Mouse (Mus musculus): ENCODE data around the gene Cnpy4. TPM values are rescaled to one million over a fixed set of nuclear protein-coding genes. Genes with fewer than 3 reads are reported as not detected.
A peak's percentile ranks its signal among the peaks of the same experiment; 100 is the strongest.
"Not testable (repeated sequence)": the region's sequence is repeated elsewhere in the genome, so short reads cannot be mapped to it uniquely, and the experiment has no call there.

The Cnpy4 gene
- total RNA-seq, 1 experiment from 2014 or later = 26.9 TPM

DNA sequence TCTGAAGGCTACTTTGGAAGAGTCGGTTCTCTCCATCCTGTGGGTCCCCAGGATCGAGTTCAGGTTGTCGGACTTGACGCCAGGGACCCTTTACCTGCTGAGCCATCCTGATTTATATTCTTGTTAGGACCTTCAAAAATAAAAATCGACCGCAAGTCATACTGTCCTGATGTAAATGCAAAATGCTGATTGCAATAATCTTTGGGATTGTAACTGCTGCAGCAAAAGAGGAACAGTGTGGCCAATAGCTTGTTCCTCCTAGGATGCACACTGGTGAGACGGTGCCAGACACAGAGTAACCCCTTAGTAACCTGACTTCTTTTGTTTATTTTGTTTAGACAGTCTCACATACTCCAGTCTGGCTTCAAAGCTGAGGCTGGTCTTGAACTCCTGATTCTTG lies 8.2 kb downstream of the Cnpy4 start:
- ATAC-seq (ENCODE audit: extremely low read depth, insufficient number of reproducible peaks, low FRiP score, poor library complexity, severe bottlenecking) = no peak

DNA sequence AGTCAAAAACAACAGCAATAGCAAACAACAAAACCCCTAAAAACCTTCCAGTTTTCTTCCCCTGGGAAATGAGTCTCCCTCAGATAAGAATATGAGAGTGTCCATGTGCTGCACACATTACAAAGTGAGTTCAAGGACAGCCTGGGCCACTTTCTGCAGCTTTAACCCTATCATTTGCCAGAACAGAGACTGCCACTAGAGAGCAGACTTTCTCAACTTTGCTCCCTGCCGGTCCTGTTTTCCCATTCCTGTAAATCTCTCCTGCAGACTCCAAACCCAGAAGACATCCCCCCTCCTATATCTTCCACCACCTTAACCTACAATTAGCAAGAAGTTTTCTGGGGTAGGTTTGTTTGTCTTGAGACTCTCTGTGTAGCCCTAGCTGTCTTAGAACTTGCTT lies 12.3 kb downstream of the Cnpy4 start:
- no peak for ATAC-seq (ENCODE audit: extremely low read depth, insufficient number of reproducible peaks, low FRiP score, poor library complexity, severe bottlenecking)

DNA sequence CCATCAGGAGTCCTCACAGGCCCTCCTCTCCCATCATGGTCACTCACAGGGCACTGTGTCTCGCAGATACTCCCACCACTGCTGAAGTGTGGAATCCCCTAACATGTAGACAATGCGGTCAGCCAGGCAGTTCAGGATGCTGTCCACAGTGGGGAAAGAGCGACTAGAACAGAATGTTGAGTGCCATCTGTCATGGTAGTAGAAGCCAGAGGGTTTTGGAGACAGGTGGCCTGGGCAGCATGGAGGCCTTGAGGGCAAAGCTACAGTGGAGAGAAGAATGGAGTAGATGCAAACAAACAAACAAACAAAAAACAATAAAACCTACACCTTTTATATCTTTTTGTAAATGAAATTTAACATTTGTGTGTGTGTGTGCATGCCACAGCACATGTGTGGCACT lies 14.8 kb downstream of the Cnpy4 start:
- ATAC-seq (ENCODE audit: extremely low read depth, insufficient number of reproducible peaks, low FRiP score, poor library complexity, severe bottlenecking) = no peak

DNA sequence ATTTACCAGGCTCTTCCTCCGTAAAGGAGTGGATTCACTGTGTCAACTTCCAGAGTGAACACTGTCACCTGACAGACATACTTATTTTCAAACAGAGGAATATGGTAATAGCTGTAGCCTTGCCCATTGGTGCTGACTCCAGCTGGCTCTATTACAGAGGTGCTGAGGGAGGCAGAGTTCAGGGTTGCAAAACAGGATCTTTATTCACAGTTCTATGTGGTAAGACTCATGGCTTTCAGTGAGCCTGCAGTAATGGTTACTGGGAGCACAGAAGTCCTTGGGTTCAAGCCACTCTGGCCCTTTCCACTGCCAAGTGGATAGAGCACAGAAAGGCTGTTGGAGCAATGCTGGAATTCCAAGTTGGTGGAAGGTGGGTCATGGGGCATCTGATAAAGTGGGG lies 20.0 kb downstream of the Cnpy4 start:
- ATAC-seq (ENCODE audit: extremely low read depth, insufficient number of reproducible peaks, low FRiP score, poor library complexity, severe bottlenecking) = no peak

DNA sequence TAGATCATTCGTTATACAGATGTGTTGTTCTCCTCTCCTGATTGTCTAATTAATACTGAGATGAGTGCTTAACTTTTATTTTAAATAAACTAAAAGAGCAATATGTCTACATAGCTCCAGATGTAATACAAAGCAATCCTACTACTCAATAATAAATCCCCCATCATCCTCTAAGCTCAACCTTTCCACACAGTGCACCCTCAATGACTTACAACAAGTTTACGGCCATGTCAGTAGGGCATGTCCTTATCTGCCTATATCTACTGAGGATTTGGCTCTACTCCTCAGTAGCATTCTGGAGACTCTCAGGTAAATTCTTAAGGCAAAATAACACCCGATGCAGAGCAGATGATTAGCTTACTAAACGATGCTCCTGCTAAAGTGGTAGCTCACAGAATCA lies 20.6 kb downstream of the Cnpy4 start:
- no peak for ATAC-seq (ENCODE audit: extremely low read depth, insufficient number of reproducible peaks, low FRiP score, poor library complexity, severe bottlenecking)

DNA sequence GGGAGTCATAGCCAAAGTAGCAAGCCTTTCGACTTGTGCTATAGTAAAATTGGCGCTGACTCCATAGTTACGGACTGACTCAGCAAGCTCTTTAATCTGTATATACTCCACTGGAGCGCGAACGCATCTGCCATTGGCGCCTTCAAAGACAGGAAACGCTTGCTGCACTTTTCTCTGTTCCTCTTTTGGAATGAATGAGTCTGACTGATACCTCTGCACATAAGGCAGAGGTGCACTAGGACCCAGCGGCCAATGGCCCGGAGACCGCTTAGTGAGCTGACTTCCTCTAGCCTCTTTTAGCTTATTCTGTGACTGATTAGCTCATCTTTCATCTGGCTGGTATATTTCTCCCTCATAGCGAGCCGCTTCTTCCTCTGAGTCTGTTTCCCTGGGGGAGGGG lies 29.3 kb downstream of the Cnpy4 start:
- not testable (repeated sequence) for ATAC-seq (ENCODE audit: extremely low read depth, insufficient number of reproducible peaks, low FRiP score, poor library complexity, severe bottlenecking)

DNA sequence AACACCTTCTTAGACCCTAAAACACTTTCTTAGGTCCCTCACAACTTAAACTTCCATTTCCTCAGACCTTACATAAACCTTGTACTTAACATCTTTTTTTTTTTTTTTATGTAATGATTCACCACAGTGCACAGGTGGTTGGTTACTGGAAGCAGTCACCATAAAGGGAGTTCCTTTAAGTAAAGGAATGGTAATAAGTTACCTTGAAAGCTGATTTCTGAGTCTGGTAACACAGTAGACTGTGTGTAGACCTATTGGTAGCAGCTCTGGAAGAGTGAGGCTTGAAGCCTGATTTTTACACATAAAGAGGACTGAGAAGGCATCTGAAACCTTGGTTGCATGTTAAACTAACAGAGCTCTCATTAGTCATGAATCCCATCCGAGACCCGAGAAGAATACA lies 32.6 kb downstream of the Cnpy4 start:
- ATAC-seq (ENCODE audit: extremely low read depth, insufficient number of reproducible peaks, low FRiP score, poor library complexity, severe bottlenecking) = no peak

DNA sequence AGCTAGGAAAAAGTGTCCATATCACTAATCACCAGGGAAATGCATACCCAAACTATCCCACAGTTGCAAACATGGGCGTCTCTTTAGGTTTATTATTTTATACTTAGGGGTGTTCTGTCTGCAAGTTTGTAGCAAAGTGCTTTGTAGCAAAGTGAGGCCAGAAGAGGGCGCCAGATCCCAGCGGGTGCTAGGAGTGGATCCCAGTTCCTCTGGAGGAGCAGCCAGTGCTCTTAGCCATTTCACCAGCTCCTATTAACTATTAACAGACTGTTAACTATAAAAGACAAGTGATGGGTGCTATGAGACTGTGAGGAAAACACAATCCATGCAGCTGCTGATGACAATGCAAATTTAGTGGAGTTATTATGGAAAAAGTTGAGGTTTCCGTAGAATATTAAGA lies 34.8 kb downstream of the Cnpy4 start:
- peak; percentile 90 for ATAC-seq (ENCODE audit: extremely low read depth, insufficient number of reproducible peaks, low FRiP score, poor library complexity, severe bottlenecking)

DNA sequence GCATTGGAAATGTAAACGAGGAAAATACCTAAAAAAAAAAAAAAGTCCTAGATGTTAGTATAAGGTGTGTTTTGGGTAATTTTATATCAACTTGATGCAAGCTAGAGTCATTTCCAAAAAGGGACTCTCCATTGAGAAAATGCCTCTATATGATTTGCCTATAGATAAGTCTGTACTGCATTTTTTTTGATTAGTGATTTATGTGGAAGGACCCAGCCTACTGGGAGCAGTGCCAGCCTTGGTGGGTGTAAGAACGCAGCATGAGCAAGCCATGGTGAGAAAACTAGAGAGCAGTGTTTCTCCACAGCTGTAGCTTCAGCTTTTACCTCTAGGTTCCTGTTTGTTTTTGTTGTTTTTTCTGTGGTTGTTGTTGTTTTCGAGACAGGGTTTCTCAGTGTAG lies 36.0 kb downstream of the Cnpy4 start:
- no peak for ATAC-seq (ENCODE audit: extremely low read depth, insufficient number of reproducible peaks, low FRiP score, poor library complexity, severe bottlenecking)

DNA sequence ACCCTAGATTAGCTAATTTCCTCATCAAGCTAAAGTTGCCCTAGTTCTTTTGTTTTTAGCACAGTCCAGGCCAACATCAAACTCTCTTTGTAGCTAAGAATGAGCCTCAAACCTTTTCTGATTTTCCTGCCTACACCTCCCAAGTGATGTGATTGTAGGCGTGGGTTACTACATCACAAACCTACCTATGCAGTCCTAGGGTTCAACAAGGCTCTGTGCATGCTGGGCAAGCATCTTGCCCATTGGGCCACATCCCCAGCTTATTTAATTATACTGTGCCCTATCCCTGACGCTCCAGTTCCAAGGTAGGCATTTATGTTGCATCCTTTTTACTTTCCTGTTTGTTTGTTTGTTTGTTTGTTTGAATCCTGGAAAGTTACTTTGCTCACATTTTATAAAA lies 38.4 kb downstream of the Cnpy4 start, which contains the start of gene Nxpe5:
Nxpe5 (plus strand) TSS at position 199 of the 400 bp plus-strand sequence.
- ATAC-seq (ENCODE audit: extremely low read depth, insufficient number of reproducible peaks, low FRiP score, poor library complexity, severe bottlenecking) = no peak

DNA sequence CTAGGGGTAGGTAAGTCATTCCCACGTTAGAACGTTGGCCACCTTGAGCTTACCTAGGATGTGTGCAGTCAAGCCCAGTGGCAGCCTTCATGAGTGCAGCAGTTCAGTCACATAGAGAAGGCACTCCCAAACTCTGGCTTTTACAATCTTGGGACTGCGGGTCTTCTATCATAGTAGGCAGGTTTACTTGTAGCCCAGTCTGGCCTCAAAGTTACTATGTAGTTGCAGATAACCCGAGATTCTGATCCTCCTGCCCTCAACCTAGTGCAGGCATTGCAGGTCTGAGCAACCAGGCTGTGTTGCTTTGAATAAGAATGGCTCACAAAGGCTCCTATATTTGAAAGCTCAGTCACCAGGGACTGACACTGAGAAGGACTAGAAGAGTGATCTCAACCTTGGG lies 39.2 kb downstream of the Cnpy4 start:
- ATAC-seq (ENCODE audit: extremely low read depth, insufficient number of reproducible peaks, low FRiP score, poor library complexity, severe bottlenecking) = no peak

DNA sequence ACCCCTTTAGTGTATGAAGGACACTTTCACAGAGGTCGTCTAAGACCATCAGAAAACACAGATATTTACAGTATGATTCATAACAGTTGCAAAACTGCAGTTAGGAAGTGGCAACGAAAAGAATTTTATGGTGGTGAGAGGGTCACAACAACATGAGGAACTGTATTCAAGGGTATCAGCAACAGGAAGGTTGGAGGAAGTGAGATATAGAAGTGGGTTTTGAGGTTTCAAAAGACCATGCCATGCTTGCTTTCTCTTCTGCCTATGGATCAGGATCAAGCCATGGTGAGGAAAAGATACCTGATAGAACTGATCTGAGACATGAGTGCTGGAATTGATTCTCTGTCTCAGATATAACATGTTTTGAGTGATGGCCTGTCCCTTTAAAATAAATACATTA lies 40.1 kb downstream of the Cnpy4 start:
- peak; percentile 56; the same call in 1 of the 2 replicates for ATAC-seq (ENCODE audit: extremely low read depth, insufficient number of reproducible peaks, low FRiP score, poor library complexity, severe bottlenecking)

DNA sequence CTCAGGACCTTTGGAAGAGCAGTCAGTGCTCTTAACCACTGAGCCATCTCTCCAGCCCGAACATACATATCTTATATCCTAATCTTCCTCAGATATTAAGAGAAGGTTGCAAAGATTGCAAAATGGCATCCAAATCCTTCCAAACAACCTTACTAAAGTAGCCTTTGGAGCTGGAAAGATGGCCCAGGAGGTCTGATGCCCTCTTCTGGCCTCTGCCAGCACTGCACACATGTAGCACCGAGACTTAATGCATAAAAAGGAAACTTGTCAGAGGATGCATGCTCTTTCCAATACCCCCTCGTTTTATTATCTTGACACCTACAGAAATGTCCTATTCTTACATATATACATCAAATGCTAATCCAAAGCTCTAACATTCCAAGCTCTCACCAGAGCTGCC lies 40.7 kb downstream of the Cnpy4 start:
- peak; percentile 53 for ATAC-seq (ENCODE audit: extremely low read depth, insufficient number of reproducible peaks, low FRiP score, poor library complexity, severe bottlenecking)

DNA sequence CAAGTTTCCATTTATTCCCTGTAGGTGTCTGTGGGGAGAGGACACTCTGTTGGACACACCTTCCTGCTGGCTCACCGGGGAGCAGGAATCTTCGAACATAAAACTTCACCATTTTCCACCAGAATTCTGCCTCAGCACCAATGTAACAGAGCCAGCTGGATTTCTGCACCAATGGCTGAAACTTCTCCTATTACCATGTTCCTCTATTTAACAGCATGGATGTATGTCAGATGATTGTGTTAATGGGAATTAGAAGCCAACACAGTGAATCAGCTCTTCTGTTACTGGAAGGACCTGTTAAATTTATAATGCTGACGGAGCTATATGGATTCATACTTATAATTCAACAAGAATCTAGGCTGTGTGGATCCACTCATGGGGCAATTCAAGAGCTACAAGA lies 42.2 kb downstream of the Cnpy4 start:
- ATAC-seq (ENCODE audit: extremely low read depth, insufficient number of reproducible peaks, low FRiP score, poor library complexity, severe bottlenecking) = no peak

DNA sequence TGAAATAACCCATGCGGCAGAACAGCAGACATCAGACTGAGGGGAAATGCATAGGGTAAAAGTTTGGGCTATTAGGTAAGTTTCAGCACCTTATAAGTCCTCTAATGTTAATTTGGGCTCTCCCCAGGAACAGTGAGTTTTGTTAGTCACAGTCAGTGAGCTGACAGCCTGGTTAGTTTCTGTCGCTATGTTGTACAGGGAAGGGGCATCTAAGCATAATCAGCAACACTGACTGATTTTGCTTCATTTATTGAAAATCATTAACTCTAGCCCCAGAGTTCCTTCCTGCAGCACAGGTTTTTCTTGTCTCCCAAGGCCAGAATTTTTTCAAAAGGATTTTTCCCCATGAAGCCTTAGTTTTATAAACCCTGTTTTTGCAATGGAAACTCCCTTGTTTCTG lies 46.5 kb downstream of the Cnpy4 start:
- no peak for ATAC-seq (ENCODE audit: extremely low read depth, insufficient number of reproducible peaks, low FRiP score, poor library complexity, severe bottlenecking)

DNA sequence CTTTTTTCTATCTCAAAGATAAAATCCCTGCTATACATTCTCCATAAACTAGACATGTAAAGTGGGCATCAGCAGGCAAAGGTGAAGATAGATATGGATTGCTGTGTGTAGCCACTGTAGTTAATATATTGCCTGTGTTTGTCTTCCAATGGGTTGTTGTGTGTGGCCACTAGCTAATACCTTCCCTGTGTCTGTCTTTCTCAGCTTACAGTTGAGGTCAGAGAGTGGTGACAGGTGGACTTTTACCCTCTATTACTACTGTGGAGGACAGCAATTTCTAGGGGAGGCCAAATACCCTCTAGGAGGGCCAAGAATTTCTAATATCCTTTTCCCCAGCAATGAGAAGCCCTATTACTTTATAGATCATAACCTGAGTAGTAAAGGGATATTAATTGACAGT lies 46.9 kb downstream of the Cnpy4 start:
- no peak for ATAC-seq (ENCODE audit: extremely low read depth, insufficient number of reproducible peaks, low FRiP score, poor library complexity, severe bottlenecking)

DNA sequence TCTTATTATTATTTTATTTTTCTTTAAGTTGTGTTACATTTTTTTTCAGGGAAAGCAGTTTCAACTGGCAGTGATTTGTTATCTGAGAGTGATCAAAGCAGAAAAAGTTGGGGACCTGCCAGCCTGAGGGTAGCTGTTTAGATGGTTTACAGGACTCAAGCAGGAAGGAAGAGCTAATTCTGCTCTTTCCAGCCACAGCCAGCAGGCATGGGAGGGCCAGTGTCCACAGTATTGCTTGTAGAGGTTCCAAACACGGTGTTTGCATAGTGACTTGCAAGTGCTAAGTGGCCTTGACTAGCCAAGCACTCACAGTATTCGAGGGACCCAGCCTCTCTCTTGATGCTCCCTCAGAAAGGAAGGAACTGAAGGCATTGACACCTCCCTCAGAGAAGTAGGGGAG lies 54.2 kb downstream of the Cnpy4 start:
- ATAC-seq (ENCODE audit: extremely low read depth, insufficient number of reproducible peaks, low FRiP score, poor library complexity, severe bottlenecking) = no peak

Other genes with a start within 250 kb of the Cnpy4 start
- gene Gjc3, start 224.4 kb upstream of the Cnpy4 start, total RNA-seq (2017) = not detected in 2 replicates
- not detected in 2 replicates for gene Azgp1, start 206.0 kb upstream of the Cnpy4 start, total RNA-seq (2017)
- gene Smok3a, start 166.2 kb upstream of the Cnpy4 start, total RNA-seq (2017) = not detected in 2 replicates
- gene Smok3b, start 166.1 kb upstream of the Cnpy4 start, total RNA-seq (2017) = not detected in 2 replicates
- gene Smok3c, start 134.3 kb upstream of the Cnpy4 start, total RNA-seq (2017) = 0.35 TPM in 1 of 2 replicates, not detected in the other
- 15.2 and 18.7 TPM in 2 replicates for gene Zkscan1, start 102.4 kb upstream of the Cnpy4 start, total RNA-seq (2017)
- 8.5 and 11.5 TPM in 2 replicates for gene Zscan21, start 70.6 kb upstream of the Cnpy4 start, total RNA-seq (2017)
- 6.4 and 8.6 TPM in 2 replicates for gene Zfp113, start 31.7 kb upstream of the Cnpy4 start, total RNA-seq (2017)
- 14.2 and 19.2 TPM in 2 replicates for gene Cops6, start 26.4 kb upstream of the Cnpy4 start, total RNA-seq (2017)
- 18.4 and 20.3 TPM in 2 replicates for gene Ap4m1, start 15.5 kb upstream of the Cnpy4 start, total RNA-seq (2017)
- gene Mcm7, start 15.1 kb upstream of the Cnpy4 start, total RNA-seq (2017) = 86.1 and 89.7 TPM in 2 replicates
- gene Taf6, start within 50 bp of the Cnpy4 start, total RNA-seq (2017) = 26.5 and 26.7 TPM in 2 replicates
- gene Mblac1, start 6.8 kb downstream of the Cnpy4 start, total RNA-seq (2017) = 0.81 and 0.86 TPM in 2 replicates
- gene Nxpe5, start 38.4 kb downstream of the Cnpy4 start, total RNA-seq (2017) = not detected in 2 replicates
- 27.3 and 36.7 TPM in 2 replicates for gene Lamtor4, start 68.0 kb downstream of the Cnpy4 start, total RNA-seq (2017)
- gene BC037034, start 76.5 kb downstream of the Cnpy4 start, total RNA-seq (2017) = 77.2 and 79.3 TPM in 2 replicates
- 0.37 TPM in 1 of 2 replicates, not detected in the other for gene Gal3st4, start 85.4 kb downstream of the Cnpy4 start, total RNA-seq (2017)
- gene Gm43720, start 92.5 kb downstream of the Cnpy4 start, total RNA-seq (2017) = not detected in 2 replicates
- gene Gpc2, start 92.5 kb downstream of the Cnpy4 start, total RNA-seq (2017) = 3.8 and 4.3 TPM in 2 replicates
- gene Stag3, start 92.8 kb downstream of the Cnpy4 start, total RNA-seq (2017) = 2.6 and 3.6 TPM in 2 replicates
- not detected in 2 replicates for gene Pvrig, start 154.5 kb downstream of the Cnpy4 start, total RNA-seq (2017)

All from neutrophil, adult 5-6 weeks (primary cell).